Mouse (Mus musculus) G1E (cell line): ENCODE data around the gene Hoxb4.

Source experiments
- CTCF ChIP-seq: IDR thresholded peaks from 2 replicates; pipeline ENCODE4 v1.5.1; 2012; ENCODE audit warnings: low read depth, low read length, inconsistent platforms, mixed read lengths
- GATA1 ChIP-seq: IDR thresholded peaks from 2 replicates; pipeline ENCODE4 v1.6.1; 2012; ENCODE audit warnings: borderline replicate concordance, low read length, inconsistent platforms, mixed read lengths

DNA sequence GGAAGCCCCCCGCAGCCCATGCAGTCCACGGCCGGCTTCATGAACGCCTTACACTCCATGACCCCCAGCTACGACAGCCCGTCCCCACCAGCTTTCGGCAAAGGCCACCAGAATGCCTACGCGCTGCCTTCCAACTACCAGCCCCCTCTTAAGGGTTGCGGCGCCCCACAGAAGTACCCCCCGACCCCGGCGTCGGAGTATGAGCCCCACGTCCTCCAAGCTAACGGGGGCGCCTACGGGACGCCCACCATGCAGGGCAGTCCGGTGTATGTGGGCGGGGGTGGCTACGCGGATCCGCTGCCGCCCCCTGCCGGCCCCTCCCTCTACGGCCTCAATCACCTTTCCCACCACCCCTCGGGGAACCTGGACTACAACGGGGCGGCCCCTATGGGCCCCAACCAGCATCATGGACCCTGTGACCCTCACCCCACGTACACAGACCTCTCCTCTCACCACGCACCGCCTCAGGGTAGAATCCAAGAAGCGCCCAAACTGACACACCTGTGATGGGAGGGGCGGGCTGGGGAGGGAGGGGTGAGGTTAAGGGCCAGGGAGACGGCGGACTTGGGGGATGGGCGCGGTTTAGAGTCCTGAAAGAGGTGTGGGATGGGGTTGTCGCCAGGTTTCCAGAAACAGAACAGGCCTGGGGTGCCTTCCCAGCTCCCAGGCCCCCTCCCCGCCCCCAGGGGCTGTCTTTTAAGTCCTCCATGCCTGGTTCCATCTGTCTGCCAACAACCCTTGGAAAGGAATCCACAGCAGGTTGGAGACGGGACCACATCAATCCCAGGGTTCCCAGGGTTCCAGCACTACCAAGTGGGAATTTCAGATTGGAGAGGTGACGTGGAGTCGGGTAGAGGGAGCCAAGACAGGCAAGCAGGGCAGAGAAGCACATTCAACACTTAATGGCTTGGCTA is 28.1 kb downstream of the Hoxb4 start:
- TF ChIP-seq CTCF: no peak
- TF ChIP-seq GATA1: no peak
